Mouse (Mus musculus) brain, embryonic 14.5 days (tissue): ENCODE data around the gene Pgap3. TPM values are rescaled to one million over a fixed set of nuclear protein-coding genes. Genes with fewer than 3 reads are reported as not detected.

Experiments used
- DNase-seq: peaks from one replicate; pipeline ENCODE4 v3.0.0-alpha.2; 2011; ENCODE audit warnings: low read depth
- CTCF ChIP-seq: fragments of 200-500 bp; IDR thresholded peaks from 2 replicates; pipeline ENCODE4 v1.5.1; 2012; ENCODE audit warnings: inconsistent platforms, mild to moderate bottlenecking, moderate library complexity, borderline replicate concordance; ENCODE audit not compliant: insufficient read depth, insufficient read length; ENCODE audit errors: extremely low read depth
- POLR2A ChIP-seq: fragments of 200-500 bp; IDR thresholded peaks from 2 replicates; pipeline ENCODE4 v1.6.1; 2012; ENCODE audit warnings: mild to moderate bottlenecking, inconsistent platforms, borderline replicate concordance; ENCODE audit not compliant: poor library complexity, insufficient read depth, insufficient read length, severe bottlenecking; ENCODE audit errors: extremely low read depth
- polyA plus RNA-seq: library from polyadenylated mRNA; depleted of rRNA; stranded (reverse); fragments of >200 nt; gene quantifications from 2 replicates; pipeline ENCODE4 v1.2.3, GENCODE M21; 2012; rRNA removed

Pgap3 gene
- 12.0 and 16.9 TPM in 2 replicates for polyA plus RNA-seq

DNA sequence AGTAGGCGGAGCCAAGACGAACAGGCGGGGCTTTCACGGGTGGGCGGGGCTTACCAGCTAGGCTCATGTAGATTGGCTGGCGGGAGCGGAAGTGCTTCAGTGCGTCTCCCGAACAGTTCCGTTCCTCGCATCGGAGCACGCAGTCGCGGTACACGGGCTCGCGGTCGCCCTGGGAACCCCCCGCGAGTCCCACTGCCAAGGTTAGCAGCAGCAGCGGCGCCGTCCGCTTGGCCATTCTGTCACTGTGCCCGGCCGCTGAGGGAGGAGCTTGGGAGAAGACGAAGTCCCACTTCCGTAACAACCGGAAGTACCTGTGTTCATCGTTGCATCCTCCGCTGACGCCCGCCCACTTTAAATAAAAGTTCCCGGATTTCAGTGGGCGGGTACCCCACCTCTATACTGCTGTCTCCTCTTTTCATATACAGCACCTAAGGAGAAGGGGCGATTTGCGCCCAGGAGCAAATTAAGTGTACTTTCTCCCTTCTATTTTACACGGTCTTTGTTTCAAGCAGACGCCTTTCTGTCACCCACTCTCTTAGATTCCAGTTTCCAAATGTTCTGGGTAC, at the start of gene Pgap3:
Gene Pgap3, minus strand, starts transcription at position 330 of the 566 bp plus-strand sequence.
- peak; percentile 97 for DNase-seq
- TF ChIP-seq CTCF (no peak), POLR2A (peak; percentile 48; the same call in 1 of the 2 replicates)

DNA sequence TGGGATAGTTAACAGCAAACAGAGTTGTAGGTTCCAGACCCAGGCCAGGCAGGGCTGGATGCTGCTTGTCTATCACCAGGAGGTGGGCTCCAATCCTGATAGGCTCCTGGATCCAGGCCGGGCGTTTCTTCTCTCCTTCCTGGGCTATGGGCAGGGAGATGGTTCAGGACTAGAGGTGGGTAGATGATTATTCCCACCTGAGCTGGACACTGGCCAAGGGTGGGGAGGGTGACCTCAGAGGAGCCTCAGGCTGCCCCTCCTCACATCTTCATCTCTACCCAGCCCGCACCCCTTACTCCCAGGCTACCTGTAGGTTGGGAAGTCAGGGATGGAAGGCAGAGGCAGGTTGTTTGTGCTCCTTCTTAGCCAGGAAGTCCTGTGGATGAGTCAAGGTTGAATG, 49.1 kb upstream of the Pgap3 start:
- DNase-seq, result no peak
- no peak for TF ChIP-seq POLR2A
- TF ChIP-seq CTCF, result no peak

- TF ChIP-seq CTCF, result no peak
- TF ChIP-seq POLR2A, result no peak
- DNase-seq, result no peak
Observed at GRCm38 (mm10) chr11:98448191-98448790, 48.0 kb upstream of the Pgap3 start.

DNA sequence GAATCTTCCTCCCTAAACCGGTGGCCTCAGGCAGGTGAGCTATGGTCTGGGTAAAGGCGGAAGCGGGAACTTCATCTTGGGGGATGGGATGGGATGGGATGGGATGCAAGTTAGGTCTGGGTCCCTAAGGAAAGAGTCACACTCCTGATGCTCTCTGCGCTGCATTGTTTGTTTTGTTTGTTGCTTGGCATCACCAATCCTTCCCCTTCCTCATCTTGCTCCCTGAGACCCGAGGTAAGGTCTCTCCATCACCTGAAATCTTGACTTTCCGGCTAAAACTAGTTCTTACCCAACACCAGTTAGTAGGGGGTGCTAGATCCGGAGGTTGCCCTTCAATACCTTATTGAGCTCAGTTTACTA, 47.2 kb upstream of the Pgap3 start:
- no peak for DNase-seq
- no peak for TF ChIP-seq POLR2A

DNA sequence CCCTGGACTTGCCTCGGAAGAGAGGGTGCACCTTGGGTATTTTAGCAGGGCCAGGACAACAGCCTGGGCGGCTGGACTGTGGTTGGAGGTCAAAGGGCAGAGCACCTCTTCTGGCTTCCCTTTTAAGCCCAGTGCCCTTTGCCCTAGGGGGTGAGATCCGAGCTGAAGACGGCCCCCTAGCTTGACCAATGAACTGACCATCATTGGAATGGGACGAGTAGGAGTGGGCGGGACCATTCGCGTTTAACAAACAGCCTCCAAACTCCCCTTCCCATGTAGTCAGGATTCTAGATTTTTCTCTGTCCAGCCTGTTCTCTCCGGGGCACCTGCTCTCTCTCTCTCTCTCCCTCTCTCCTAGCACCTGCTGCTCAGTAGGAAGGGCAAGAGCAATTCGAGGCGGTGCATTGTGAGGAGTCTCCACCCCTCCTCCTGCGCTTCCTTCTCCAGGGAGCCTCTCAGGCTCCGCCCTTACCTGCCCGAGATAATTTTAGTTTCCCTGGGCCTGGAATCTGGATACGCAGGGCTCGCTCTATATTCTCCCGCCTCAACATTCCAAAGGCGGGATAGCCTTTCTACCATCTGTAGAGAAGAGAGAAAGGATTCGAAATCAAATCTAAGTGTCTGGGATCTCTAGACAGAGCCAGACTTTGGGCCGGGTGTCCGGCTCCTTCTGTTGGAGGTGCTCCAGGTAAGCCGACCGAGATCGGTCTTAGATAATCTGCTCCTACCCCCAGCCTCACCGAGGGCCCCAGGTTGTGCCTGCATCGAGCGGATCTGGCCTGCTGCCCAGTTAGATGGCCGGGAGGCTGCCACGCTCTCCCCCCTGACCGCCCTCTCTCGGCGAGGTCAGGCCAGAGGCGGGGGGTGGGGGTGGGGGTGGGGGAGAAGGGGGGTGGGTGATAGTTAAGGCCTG, 46.5 kb upstream of the Pgap3 start:
- no peak for DNase-seq
- TF ChIP-seq CTCF, result no peak
- no peak for TF ChIP-seq POLR2A

- TF ChIP-seq POLR2A (no peak), CTCF (no peak)
- no peak for DNase-seq
Observed at GRCm38 (mm10) chr11:98446213-98446561, 45.9 kb upstream of the Pgap3 start, which contains the start of gene Grb7. Gene Grb7, plus strand, starts transcription at chr11:98446394.

DNA sequence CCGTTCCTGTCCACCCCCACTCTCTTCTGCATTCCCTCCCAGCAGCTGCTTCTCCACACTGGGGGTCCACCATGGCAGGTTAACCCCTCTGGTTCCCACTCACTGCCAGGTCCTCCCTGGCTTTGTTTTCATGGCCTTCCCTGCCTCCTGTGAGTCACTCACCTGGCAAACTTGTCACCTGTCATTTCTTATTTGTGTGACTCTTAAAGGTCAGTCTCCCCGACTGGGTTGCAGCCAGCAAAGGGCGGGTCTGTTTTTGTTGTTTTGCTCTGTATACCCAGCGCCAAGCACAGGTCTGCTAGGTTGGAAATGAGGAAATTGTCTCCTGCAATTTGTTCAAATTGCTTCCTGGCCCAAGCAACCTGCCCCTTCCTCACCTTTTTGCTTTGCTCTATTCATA, 45.4 kb upstream of the Pgap3 start:
- TF ChIP-seq CTCF (no peak), POLR2A (no peak)
- no peak for DNase-seq

- DNase-seq, result no peak
- no peak for TF ChIP-seq POLR2A
- TF ChIP-seq CTCF, result no peak
Observed at GRCm38 (mm10) chr11:98445238-98445637, 44.9 kb upstream of the Pgap3 start.

DNA sequence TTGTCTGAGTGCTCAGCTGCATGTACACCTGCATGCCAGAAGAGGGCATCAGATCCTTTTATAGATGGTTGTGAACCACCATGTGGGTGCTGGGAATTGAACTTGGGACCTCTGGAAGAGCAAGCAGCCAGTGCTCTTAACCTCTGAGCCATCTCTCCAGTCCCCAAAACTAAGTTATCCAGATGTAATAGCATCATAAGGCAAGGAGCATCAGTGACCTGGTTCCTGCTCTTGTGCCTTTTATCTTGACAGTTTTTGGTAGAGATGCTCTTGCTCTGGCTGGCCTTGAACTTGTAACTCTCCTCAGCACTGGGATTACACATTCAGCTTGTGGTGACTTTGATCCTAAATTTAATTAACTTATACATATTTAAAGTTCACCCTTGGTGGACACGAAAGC, 43.4 kb upstream of the Pgap3 start:
- TF ChIP-seq POLR2A (no peak), CTCF (no peak)
- no peak for DNase-seq

GRCm38 (mm10) chr11:98438331-98439158, 38.3 kb upstream of the Pgap3 start, which contains the start of gene Mien1:
Gene Mien1, minus strand, starts transcription at chr11:98438991.
- peak; percentile 72; the same call in 1 of the 2 replicates for TF ChIP-seq POLR2A
- TF ChIP-seq CTCF, result peak; percentile 93
- peak; percentile 97 for DNase-seq

DNA sequence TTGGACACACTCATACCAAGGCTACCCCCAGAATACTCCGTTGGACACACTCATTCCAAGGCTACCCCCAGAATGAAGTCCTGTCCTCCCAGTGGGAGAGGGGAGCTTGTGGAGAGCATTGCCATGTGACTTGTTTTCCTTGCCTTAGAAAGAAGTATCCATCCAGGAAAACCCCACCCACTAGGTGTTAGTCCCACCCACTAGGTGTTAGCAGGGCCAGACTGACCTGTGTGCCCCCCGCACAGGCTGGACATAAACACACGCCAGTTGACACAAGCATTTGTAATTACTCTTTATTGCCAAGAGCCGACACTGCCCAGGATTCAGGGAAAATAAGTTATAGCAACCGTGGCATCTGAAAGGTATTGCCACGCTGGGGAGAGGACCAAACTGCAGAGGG, 37.2 kb upstream of the Pgap3 start:
- TF ChIP-seq CTCF, result no peak
- TF ChIP-seq POLR2A, result no peak
- no peak for DNase-seq
